Mouse (Mus musculus) frontal cortex, adult 2 months (tissue): ENCODE results near the gene Vmn1r56. TPM values are rescaled to one million over a fixed set of nuclear protein-coding genes. Genes with fewer than 3 reads are reported as not detected.
"Not testable (repeated sequence)": the region's sequence is repeated elsewhere in the genome, so short reads cannot be mapped to it uniquely, and the experiment has no call there.

Experiments
- DNase-seq, 2 experiments: peaks; one replicate each; pipeline ENCODE4 v3.0.0; 2022; ENCODE audit warnings: low spot score in 1 of 2; ENCODE audit errors: extremely low spot score in 1 of 2
- polyA plus RNA-seq: library from polyadenylated mRNA; depleted of rRNA; stranded (reverse); fragments of >200 nt; gene quantifications from 2 replicates; pipeline ENCODE4 v1.2.3, GENCODE M21; 2012; rRNA removed

Vmn1r56 gene
- polyA plus RNA-seq: not detected in 2 replicates

GRCm38 (mm10) chr7:5196647-5197046 is at the start of gene Vmn1r56:
Vmn1r56 (minus strand) TSS chr7:5196747.
- not testable (repeated sequence) for DNase-seq

GRCm38 (mm10) chr7:5218193-5218592 is 21.6 kb upstream of the Vmn1r56 start, which contains the start of gene Vmn1r57:
Vmn1r57 (plus strand) TSS chr7:5218493.
- not testable (repeated sequence) for DNase-seq

- DNase-seq: not testable (repeated sequence)
These were observed 47.0 kb downstream of the Vmn1r56 start, which contains the start of gene Vmn1r55 for GRCm38 (mm10) chr7:5149570-5149969. Vmn1r55 (minus strand) TSS chr7:5149670.

Other genes starting within 250 kb of the Vmn1r56 start
- gene Sbk2, start 232.3 kb downstream of the Vmn1r56 start, polyA plus RNA-seq: 0.22 and 0.27 TPM in 2 replicates
- 2.2 and 2.5 TPM in 2 replicates for gene Sbk3, start 225.6 kb downstream of the Vmn1r56 start, polyA plus RNA-seq
- 49.7 and 60.9 TPM in 2 replicates for gene Zfp579, start 200.6 kb downstream of the Vmn1r56 start, polyA plus RNA-seq
- gene Zfp524, start 182.3 kb downstream of the Vmn1r56 start, polyA plus RNA-seq: 11.7 and 13.5 TPM in 2 replicates
- 22.7 TPM in 2 replicates for gene Fiz1, start 182.1 kb downstream of the Vmn1r56 start, polyA plus RNA-seq
- not detected in 2 replicates for gene Gm44973, start 181.3 kb downstream of the Vmn1r56 start, polyA plus RNA-seq
- gene Zfp865, start 176.4 kb downstream of the Vmn1r56 start, polyA plus RNA-seq: 33.1 and 35.5 TPM in 2 replicates
- 80.6 and 81.7 TPM in 2 replicates for gene Ccdc106, start 176.2 kb downstream of the Vmn1r56 start, polyA plus RNA-seq
- gene 4632433K11Rik, start 162.6 kb downstream of the Vmn1r56 start, polyA plus RNA-seq: not detected in 2 replicates
- 8.4 and 8.8 TPM in 2 replicates for gene Zfp784, start 158.3 kb downstream of the Vmn1r56 start, polyA plus RNA-seq
- gene Zfp580, start 145.2 kb downstream of the Vmn1r56 start, polyA plus RNA-seq: 49.7 and 56.0 TPM in 2 replicates
- gene U2af2, start 134.6 kb downstream of the Vmn1r56 start, polyA plus RNA-seq: 225 and 229 TPM in 2 replicates
- 387 and 425 TPM in 2 replicates for gene Epn1, start 116.5 kb downstream of the Vmn1r56 start, polyA plus RNA-seq
- gene Rfpl4, start 79.8 kb downstream of the Vmn1r56 start, polyA plus RNA-seq: not detected in 2 replicates
- gene Rasl2-9, start 70.8 kb downstream of the Vmn1r56 start, polyA plus RNA-seq: 0.40 and 0.61 TPM in 2 replicates
- gene Vmn1r55, start 47.1 kb downstream of the Vmn1r56 start, polyA plus RNA-seq: not detected in 2 replicates
- not detected in 2 replicates for gene Vmn1r57, start 21.7 kb upstream of the Vmn1r56 start, polyA plus RNA-seq
- gene Gm5065, start 153.8 kb upstream of the Vmn1r56 start, polyA plus RNA-seq: not detected in 2 replicates
- gene Nlrp2, start 154.3 kb upstream of the Vmn1r56 start, polyA plus RNA-seq: not detected in 2 replicates
- gene Vmn1r58, start 216.6 kb upstream of the Vmn1r56 start, polyA plus RNA-seq: not detected in 2 replicates